Mouse (Mus musculus): ENCODE measurements around the gene Gm42742.

Gm42742 gene

DNA sequence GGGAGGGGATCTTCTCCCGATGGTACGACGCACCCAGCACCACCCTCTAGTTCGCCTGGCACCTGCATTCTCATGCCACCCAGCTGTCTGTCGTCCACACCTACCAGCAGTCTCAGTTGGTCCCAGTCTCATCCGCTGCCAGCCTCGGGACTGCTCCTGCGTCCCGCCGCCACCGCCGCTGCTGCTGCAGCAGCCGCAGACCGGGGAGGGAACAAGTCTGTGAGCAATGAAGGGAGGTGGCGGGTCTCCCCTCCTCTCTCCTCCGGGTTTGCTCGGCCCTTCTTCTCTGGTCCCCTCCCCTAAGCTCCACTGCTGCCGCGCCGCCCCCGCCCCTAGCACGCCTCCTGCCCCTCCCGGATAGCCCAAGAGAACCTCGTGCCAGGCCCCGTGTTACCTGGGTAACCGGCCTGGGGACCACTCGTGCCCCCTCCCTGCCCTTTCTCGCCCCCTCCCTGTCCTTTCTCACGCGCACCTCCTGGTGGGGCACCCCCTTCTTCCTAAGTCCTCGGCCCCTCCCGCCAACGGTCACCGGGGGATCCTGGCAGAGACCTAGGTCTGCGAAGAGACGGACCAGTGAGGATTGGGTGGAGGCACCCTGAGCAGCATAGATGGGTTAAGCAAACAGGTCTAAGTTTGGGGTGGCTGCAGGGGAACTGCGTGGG is at the start of gene Gm42742, which contains the start of gene Prrt2:
Gene Gm42742 (minus strand): TSS at position 197 of the 662 bp plus-strand sequence.
Gene Prrt2 (minus strand): TSS at position 311 of the 662 bp plus-strand sequence.
- DNase-seq: peak; percentile 69

DNA sequence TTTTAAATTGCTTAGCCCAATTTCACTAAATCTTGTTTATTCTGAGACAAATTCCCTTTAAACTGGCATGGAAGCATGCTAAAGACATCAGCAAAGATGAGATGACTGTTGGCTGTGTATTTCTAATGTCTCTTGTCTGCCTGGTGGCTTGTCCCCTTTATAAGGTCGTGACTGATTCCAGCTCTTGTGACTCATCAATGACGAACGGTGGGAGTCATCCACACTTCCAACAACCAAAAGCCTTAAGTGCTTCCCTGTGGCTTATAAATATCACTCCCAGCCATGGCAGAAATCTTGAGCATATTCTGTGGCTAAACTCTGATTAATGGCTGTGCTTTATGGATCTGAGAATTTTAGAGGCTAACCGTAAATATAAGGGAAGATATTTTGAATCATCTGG is 45.4 kb upstream of the Gm42742 start:
- no peak for DNase-seq

DNA sequence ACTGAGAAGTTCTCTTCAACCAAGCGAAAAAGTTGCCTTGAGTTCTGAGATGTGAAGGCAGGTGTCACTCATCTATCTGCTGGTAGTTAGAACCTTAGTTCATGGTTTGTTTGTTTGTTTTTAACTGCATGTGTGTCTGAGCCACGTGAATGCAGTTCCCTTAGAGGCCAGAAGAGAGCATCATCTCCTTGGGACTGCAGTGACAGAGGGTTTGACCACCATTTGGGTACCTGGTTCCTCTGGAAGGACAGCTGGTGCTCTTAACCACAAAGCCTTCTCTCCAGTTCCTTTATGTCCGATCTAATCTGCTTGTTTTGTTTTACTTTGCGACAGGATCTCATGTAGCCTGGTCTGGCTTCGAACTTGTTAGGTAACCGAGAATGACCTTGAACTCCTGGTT is 44.6 kb upstream of the Gm42742 start:
- no peak for DNase-seq

DNA sequence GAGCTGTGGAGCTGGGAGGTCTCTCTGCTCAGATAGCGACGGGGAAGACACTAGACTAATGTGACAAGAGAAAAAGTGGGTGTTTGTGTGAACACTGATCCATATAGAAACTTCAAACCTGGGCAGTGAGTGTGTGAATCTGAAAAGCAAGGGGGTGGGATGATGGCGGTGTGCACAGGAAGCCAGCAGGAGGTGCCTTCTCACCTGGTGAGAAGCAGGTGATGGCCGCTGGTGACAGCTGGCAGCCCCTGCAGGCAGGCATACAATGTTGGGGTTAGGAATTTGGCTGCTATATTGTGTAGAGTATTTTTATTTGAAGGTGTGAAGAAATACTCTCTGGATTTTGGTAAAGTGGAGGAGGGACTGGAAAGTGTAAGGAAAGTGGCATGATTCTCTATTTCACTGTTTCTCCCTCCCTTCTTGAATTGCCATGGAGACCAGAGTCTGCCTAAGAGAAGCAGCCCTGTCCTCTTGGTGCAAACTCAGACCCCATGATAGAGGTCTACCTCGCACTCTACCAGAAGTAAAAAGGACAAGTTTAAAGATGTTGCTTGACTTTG is 34.2 kb upstream of the Gm42742 start:
- no peak for DNase-seq

DNA sequence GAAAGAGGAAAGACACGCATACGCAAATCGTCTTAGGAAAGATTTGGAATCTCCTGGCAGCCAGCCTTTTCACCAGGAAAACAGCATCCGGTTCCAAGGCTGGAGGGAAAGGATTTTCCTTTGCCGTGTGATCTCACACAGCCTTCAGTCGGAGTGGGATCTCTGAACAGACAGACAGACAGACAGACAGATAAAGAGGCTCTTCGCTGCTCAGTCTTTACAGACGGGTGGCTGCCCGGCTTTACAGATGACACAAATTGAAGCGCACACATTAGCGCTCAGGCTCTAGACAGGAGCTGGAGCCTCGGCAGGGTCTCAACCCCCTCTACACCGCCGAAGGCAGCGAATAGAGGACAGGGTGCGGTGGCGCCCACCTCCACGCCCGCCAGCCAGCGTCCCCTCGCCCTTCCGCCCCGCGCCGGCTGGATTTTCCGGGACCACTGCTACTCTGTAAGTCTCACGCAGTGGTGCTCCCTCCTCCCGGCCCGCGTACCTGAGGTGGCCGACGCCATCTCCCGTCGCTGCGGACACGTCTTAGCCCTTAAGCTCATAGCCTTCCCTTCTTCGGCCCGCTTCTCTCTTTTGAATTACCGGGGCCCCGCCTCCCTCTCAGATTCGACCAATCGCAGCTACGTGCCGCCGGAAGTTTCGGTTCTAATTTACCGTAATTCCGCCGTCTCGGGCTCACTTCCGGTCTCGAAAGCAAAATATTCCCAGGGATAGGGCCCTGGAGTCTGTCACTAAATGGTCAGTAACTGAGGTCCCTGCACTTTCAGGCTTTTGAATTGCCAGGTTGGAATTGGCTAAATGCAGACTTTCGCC is 21.2 kb upstream of the Gm42742 start, which contains the start of gene Kif22:
Gene Kif22 (minus strand): TSS at position 621 of the 822 bp plus-strand sequence.
- peak; percentile 94 for DNase-seq

DNA sequence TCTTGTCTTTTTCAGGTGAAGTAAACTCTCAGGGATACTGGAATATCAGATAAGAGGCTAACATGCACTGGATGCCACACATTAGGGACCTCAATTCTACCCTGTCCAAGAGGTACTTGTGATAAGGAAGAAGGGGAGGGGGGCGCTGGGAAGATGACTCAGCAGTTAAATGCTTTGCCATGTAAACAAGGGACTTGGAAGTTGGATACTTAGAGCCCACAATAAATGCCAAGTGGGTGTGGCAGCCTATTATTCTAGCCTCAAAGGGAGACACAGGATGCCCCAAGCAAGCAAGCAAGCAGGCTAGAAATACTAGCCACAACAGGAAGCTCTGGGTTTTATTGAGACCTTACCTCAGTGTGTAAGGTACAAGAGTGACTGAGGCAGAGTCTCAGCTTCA is 10.3 kb upstream of the Gm42742 start:
- DNase-seq: peak; percentile 34

DNA sequence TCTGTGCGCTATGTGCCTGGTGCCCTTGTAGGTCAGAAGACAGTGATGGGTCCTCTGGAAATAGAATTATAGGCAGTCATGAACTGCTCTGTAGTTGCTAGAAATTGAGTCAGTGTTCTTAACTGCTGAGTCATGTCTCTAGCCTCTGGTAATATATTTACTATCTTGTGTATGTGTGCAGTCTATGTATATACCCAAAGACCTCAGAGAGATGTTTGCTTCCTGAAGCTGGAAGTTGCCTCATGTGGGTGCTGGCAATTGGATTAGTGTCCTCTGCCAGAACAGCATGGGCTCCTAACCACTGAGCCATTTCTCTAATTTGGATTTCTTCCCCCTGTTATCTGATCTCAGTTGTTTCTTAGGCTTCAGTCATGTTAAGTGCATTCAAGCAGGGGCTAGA is 9.3 kb upstream of the Gm42742 start:
- no peak for DNase-seq

DNA sequence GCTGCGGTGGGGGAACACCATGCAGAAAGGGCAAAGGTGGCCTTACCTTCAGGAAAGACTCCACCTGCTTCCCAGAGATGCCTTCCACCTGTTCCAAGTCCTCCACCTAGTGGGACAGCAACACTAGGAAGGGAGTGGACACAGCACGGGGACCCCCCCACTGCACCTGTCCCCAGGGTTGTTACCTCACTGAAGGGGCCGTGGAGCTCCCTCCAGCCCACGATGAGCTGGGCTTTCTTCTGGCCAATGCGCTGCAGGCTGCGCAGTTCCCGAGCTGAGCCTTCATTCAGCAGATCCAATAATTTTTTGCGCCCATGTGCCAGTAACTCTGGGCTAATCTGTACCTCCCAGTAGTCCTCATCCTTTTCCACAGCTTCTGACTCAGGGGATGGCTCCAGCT is 7.0 kb upstream of the Gm42742 start:
- DNase-seq: no peak

DNA sequence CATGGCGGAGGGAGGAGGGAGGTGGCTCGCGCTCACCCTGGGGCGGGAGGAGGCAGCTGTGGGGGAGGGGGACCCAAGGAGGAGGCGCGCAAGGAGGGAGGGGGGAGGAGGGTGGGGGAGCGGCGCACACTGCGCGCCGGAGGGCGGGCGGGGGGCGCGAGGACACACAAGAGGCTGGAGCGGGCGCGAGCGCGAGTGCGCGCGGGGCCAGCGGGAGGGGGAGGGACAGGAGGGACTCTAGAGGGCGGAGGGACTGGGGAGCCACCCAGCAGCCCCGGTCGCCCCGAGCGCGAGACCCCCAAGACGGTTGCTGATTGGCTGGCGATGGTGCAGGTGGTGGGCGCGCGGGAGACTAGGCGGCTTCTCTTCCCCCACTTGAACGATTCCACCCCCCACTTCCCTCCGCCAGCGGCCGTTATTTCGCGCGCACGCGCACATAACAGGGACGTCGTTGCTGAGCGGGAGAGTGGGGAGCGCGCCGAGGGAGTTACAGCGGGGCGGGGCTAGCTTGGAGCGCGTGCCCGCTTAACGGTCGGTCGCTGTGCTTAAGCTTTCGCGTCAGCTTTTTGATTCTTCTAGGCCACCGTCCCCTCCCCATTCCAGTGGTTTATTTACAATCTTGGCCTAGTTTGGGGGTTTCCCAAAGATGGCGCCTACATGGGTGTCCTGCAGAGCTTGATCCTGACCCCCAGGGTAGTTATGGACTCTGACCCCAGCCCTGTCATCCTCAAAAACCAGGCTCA is 6.3 kb upstream of the Gm42742 start, which contains the start of gene Maz:
Gene Maz (minus strand): TSS at position 54 of the 743 bp plus-strand sequence.
- DNase-seq: peak; percentile 100

DNA sequence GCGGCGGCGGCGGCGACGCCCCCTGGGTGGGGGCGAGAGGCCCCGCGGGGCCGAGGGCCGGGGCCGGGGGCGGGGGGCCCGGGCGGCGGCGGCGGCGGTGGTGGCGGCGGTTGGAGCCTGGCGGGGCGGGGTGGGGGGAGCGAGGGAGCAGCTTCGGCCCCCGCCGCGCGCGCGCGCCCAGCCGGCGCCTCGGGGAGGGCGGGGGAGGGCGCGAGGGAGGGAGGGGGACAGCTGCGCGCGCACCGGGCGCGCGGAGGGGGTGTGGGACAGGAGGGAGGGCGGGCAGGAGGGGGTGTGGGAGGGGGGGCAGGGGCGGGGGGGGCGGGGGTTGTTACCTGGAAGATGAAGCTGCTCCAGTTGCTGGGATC is 5.7 kb upstream of the Gm42742 start:
- DNase-seq: no peak

DNA sequence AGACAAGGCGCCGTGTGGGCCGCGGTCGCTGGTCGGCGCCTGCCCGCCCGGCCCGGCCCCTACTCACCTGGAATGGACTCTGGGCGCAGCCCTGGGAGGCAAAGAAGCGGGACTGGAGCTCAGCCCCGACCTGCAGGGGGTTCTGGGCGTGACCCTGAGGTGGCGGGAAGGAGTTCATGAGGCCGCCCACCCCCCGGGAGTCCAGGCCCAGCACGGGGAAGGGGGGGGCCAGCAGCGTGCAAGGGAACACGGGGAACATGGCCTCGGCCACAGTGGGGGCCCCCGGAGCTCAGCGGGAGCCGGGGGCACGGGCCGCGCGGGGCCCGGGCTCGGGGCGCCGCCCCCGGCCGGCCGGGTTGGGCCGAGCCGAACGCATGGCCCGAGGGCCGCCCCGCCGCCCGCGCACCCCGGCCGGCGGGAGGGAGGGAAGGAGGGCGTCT is 5.3 kb upstream of the Gm42742 start:
- peak; percentile 78 for DNase-seq

DNA sequence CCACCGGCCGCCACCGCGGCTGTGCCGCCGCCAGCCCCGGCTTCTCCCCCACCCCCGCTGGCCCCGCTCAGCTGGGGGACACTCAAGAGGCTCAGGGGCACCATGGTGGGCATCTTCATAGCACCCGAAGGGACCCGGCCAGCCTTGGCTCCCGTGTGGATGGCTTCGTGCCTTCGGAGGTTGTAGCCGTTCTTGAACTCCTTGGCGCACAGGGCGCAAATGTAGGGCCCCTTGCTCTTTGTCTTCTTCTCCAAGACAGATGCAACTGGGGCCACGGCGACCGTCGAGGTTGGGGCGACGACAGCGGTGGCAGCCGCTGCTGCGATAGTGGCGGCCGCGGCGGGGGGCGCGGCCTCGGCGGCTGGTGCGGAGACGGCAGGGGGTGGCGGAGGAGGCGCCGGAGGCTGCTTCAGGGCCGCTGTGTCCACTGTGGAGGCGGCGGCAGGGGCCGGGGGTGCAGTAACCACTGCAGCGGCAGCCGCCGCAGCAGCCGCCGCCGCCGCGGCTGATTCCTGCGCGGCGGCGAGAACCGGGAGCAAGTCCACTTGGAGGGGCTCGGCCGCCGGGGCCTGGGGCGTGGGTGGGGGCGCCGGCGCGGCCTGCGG is 4.8 kb upstream of the Gm42742 start:
- peak; percentile 64 for DNase-seq

DNA sequence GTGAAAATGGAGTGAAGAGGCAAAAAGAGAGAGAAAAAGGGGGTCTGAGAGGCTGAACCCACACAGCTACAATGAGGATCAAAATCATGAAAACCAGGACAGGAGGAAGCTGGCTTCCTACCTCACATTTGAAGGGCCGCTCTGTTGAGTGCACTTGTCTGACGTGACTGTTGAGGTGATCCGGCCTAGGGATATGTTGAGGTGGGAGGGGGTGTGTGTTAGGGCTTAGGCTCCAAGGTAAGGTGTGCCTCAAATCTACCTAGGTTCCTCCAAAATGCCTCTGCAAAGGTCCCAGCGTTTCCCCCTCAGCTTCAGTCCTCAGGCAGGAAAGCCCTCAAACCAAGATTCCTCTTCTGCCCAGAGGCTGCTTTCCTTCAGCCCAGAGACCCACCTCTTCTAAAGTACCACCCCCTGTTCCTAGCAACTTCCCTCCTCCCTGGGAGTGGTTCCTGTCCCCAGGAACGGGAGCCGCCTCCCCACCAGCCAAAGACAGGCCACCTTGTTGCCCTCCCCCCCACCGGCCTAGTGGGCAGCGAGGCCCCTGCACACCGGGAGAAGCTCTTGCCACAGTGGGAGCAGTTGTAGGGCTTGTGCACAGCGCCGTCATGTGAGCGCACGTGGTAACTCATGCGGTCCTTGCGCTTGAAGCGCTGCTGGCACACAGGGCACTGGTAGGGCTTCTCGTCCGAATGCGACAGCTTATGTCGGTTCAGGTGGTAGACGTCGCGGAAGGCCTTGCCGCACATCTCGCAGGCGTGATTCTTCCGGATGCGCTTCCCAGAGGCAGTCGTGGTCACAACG is 4.1 kb upstream of the Gm42742 start:
- DNase-seq: peak; percentile 91

DNA sequence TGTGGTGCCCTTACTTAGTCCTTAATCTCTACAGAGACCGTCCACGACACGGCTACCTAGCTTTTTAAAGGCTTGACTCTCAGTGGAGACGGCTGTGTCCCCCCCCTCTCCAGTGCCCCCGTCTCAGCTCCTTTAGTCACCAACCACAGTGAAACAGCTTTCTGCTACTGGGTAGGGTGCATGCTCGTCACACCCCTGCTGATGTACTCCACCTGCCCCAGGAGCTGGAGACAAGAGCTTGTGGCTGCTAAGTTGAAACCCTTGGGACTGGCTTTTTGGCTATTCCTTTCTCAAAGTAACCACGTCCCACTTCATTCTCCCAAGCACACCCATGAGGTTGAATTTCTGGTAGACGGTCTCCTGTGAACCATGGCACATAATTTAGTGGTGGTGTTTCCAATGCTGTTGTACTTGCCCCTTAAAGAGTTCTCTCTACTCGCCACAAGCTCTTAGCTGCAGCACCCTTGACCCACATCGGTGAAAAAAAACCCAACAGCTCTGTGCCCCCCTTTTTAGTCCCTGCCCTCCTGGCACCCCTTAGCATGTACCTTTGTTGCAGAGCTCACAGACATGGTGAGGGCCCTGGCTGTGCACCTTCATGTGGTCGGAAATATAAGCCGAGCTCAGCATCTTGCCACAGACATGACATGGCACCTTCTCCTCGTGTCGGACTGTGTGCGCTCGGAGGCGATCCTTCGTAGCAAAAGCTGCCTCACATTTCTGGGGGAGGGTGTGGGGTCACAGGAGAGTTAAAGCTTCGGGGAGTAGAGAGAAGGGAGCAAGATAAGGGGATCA is 3.2 kb upstream of the Gm42742 start:
- DNase-seq: no peak

DNA sequence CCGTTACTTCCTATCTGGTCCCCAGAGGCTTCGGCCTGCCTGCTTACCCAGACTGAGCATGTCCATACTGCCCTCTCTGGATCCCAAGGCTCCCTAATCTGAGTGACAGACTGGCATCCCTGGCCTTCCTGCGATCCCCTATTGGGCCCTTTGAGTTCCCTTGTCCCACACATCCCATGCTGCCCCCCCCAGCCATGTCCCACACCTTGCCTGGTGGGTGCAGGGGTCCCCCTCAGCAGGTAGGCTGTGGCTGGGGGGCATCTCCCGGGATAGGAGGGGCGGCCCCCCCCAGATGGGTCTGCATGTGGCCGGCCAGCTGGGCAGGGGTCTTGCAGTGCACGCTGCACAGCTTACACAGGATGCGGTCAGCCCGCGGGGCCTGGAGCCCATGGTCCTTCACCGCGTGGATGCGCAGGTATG is 2.4 kb upstream of the Gm42742 start:
- no peak for DNase-seq

DNA sequence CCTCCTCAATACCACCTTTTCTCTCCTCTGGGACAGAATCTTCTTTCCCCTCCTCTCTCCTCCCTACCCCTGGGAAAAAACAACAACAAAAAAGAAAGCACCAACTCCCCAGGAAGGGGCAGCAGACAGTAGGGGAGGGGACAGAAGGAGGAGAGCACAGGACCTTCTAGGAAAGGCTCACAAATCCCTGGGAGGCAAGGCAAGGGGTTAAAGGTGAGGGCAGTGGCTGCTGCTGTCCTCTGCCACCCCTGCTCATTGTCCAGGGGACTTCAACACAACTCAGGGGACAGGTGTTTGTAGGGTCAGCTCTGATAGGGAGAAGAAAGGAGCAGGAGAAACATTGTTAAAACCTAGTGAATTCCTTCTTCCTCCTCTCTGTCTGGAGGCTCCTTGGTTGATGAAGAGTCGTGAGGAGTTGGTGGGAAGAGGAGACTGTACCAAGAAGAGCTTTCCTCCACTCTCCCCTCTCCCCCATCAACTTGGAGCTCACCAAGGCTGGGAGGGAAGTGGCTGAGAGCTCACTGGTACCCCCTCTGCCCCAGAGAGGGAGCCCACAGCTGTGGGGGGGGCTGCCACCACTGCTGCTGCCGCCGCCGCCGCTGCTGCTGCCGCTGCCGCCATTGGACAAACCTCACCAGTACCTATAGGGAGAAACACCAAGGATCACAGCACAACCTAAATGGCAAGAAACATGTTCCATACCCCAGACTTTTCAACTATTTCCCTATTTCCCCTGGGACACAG is 1.8 kb upstream of the Gm42742 start:
- no peak for DNase-seq

DNA sequence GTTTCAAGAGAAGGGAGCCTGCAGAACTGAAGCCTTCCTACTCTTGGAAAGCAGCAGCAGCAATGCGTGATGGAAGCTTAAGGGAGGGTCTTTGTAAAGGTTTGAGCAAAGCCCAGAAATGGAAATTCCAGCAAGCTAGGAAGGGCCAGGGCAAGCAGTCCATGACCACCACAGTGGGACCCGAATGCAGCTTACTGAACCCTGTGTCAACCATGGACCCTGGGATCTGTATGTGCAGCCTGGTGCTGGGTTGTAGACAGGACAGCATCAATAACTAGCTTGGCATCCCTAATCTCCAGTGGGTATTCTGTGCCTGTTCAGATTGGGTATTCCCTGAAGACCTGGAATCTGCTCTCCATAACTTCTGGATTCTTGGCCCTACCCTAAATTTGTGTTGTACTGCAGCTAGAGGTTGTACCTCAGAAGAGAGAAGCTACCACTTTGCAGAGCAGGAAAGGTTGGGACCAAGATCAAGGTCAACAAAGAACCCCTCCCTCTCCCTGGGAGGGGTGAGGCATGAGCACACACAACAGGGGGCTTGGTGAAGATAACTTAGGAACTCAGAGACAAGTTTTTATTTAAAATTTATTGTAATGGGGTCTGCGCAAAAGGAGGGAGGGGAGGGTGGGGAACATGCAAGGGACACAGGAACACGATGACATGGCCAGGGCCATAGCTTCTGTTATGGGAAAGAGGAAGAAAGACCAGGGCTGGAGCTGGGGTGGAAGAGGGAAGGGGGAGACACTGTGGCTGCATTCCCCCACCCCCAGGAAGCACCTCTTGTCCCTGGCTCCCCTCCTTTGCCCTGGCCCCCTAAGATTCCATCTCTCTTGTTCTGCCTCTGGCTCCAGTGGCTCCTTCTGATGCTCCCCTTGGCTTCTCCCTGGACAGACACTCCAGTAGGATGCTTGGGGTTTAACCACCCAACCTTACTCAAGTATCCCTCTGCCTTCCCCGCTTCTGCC is 948 bp upstream of the Gm42742 start:
- DNase-seq: no peak

DNA sequence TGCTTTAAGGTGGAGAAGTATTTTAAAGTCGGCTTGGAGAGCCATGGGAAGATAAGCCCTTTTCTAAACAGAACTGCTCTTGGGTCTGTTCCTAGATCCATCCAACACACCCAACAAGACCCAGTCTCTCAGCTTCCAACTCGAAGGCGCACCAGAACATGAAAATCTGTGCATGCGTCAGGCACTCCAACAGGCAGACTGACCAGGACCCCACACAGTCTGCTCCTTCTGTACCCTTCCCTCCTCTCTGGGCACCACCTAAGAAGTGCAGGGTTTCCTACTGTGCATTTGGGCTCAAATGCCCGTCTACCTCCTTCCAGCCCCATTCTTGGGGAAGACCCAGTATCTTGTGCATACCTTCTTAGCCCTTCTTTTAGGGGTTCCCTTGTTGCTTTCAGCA is 406 bp downstream of the Gm42742 start:
- DNase-seq: no peak

DNA sequence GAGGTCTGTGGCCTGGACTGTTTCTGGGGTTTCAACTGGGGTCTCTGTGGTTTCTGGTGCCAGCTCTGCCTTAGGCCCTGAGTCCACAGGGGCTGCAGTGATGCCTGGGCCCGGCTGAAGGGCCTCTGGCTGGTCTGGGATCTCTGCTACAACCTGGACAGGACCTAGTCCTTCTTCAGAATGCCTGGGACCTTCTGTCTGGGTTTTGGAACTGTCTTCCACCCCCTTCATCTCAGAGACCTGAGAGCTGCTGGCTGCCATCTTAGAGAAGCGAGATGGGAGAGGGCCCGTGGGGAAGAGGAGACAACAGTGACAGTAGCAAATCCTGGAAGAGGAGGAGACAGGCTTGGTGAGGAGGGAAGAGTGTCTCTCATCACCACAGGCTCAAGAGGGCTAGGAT is 866 bp downstream of the Gm42742 start:
- DNase-seq: no peak
